Mouse (Mus musculus): ENCODE results near the gene Mrpl52. TPM values are rescaled to one million over a fixed set of nuclear protein-coding genes. Genes with fewer than 3 reads are reported as not detected.

Gene Mrpl52
- polyA plus RNA-seq, 1 experiment = 219 TPM

- DNase-seq (ENCODE audit: low read depth) = no peak
These were observed 44.8 kb downstream of the Mrpl52 start for GRCm38 (mm10) chr14:54471467-54471866.

GRCm38 (mm10) chr14:54472671-54473070, 46.0 kb downstream of the Mrpl52 start:
- no peak for DNase-seq (ENCODE audit: low read depth)

- no peak for DNase-seq (ENCODE audit: low read depth)
These were observed 48.0 kb downstream of the Mrpl52 start for GRCm38 (mm10) chr14:54474744-54475143.

- no peak for DNase-seq (ENCODE audit: low read depth)
These were observed 49.5 kb downstream of the Mrpl52 start, which contains the start of gene Rem2 for GRCm38 (mm10) chr14:54475941-54476844. TSS of gene Rem2 (plus strand) at chr14:54476100.

GRCm38 (mm10) chr14:54477172-54477909, 50.6 kb downstream of the Mrpl52 start:
- DNase-seq (ENCODE audit: low read depth) = no peak

Other genes starting within 250 kb of the Mrpl52 start
- 776 and 830 TPM in 2 replicates for gene Dad1, start 172.8 kb upstream of the Mrpl52 start, polyA plus RNA-seq (2012; rRNA removed)
- gene Abhd4, start 172.7 kb upstream of the Mrpl52 start, polyA plus RNA-seq (2012; rRNA removed) = 76.1 and 84.6 TPM in 2 replicates
- not detected in 2 replicates for gene Olfr49, start 142.0 kb upstream of the Mrpl52 start, polyA plus RNA-seq (2012; rRNA removed)
- gene Oxa1l, start 66.1 kb upstream of the Mrpl52 start, polyA plus RNA-seq (2012; rRNA removed) = 115 and 121 TPM in 2 replicates
- gene Slc7a7, start 9.1 kb upstream of the Mrpl52 start, polyA plus RNA-seq (2012; rRNA removed) = 9.1 and 10.0 TPM in 2 replicates
- 80.8 and 143 TPM in 2 replicates for gene Mmp14, start 4.7 kb downstream of the Mrpl52 start, polyA plus RNA-seq (2012; rRNA removed)
- gene Lrp10, start 37.2 kb downstream of the Mrpl52 start, polyA plus RNA-seq (2012; rRNA removed) = 125 and 172 TPM in 2 replicates
- 0.59 and 0.75 TPM in 2 replicates for gene Rem2, start 49.2 kb downstream of the Mrpl52 start, polyA plus RNA-seq (2012; rRNA removed)
- 34.3 and 41.9 TPM in 2 replicates for gene Prmt5, start 90.6 kb downstream of the Mrpl52 start, polyA plus RNA-seq (2012; rRNA removed)
- 49.0 and 57.0 TPM in 2 replicates for gene Haus4, start 127.7 kb downstream of the Mrpl52 start, polyA plus RNA-seq (2012; rRNA removed)
- gene Ajuba, start 150.6 kb downstream of the Mrpl52 start, polyA plus RNA-seq (2012; rRNA removed) = 31.5 and 32.2 TPM in 2 replicates
- 10.9 and 14.6 TPM in 2 replicates for gene 4931414P19Rik, start 179.1 kb downstream of the Mrpl52 start, polyA plus RNA-seq (2012; rRNA removed)
- 214 and 260 TPM in 2 replicates for gene Psmb5, start 191.1 kb downstream of the Mrpl52 start, polyA plus RNA-seq (2012; rRNA removed)
- not detected in 2 replicates for gene Psmb11, start 194.5 kb downstream of the Mrpl52 start, polyA plus RNA-seq (2012; rRNA removed)
- not detected in 2 replicates for gene Gm17606, start 214.0 kb downstream of the Mrpl52 start, polyA plus RNA-seq (2012; rRNA removed)
- 3.8 and 5.4 TPM in 2 replicates for gene Cdh24, start 214.5 kb downstream of the Mrpl52 start, polyA plus RNA-seq (2012; rRNA removed)